Comparison of ENCODE assay signal across 9 mouse cellular contexts in genomic region chr19:47820832-47821493, GRCm38 (mm10). TPM values are rescaled to one million over a fixed set of nuclear protein-coding genes. Genes with fewer than 3 reads are reported as not detected.
DNase-seq lines count a peak whose midpoint lies in the region; ATAC-seq and TF ChIP-seq lines count a peak whose summit lies in the region.
"Had no signal": no experiment of that assay in that cellular context is flagged by ENCODE, and none has a peak within 500 bp of the region (broad histone marks: within the 10 kb centered on the region; RNA-seq: fewer than 3 reads in every experiment).

No protein-coding gene starts in this region.

- intact Hi-C loops in gastrocnemius, adult 2 months (cut with DNase I): loop anchor here (1.0 kb wide), 2 partner anchors 162 to 314 kb away; no protein-coding TSS in a partner anchor

- H3K4me1 ChIP-seq in kidney, postnatal 0 days (replicated peaks; ENCODE audit: insufficient read depth, low read length): no peaks in the 10 kb centered on the region
- no peaks in the 10 kb centered on the region for H3K4me1 ChIP-seq in liver, embryonic 13.5 days (replicated peaks)
- no peaks in the 10 kb centered on the region; the same call in 1 of the 2 replicates for H3K4me1 ChIP-seq in neural tube, embryonic 12.5 days

- TF ChIP-seq CTCF in gastrocnemius, adult 2 months (IDR thresholded peaks at IDR 0.05): peak; percentile 78
- TF ChIP-seq CTCF in kidney, postnatal 0 days (IDR thresholded peaks at IDR 0.05; ENCODE audit: low read depth): peak; percentile 73

- H3K9ac ChIP-seq in kidney, postnatal 0 days (ENCODE audit: low read depth, low read length): no peak overlapping the region
- H3K9ac ChIP-seq in liver, embryonic 13.5 days: no peak overlapping the region
- H3K9ac ChIP-seq in neural tube, embryonic 12.5 days: no peak overlapping the region
- H3K9ac ChIP-seq: embryonic facial prominence, embryonic 12.5 days had no signal

- H3K4me2 ChIP-seq in kidney, postnatal 0 days (ENCODE audit: low read length): no peak overlapping the region
- H3K4me2 ChIP-seq in liver, embryonic 13.5 days: no peak overlapping the region
- H3K4me2 ChIP-seq in neural tube, embryonic 12.5 days (replicated peaks): peak overlapping the region; percentile 16; the same call in 1 of the 2 replicates
- H3K4me2 ChIP-seq: embryonic facial prominence, embryonic 12.5 days had no signal

- H3K4me3 ChIP-seq in gastrocnemius, adult 2 months: no peak overlapping the region
- no peak overlapping the region for H3K4me3 ChIP-seq in kidney, postnatal 0 days (replicated peaks; ENCODE audit: low read depth, low read length)
- H3K4me3 ChIP-seq in liver, embryonic 13.5 days (replicated peaks): no peak overlapping the region
- H3K4me3 ChIP-seq in neural tube, embryonic 12.5 days: no peak overlapping the region
- H3K4me3 ChIP-seq: embryonic facial prominence, embryonic 12.5 days had no signal

- DNase-seq in urinary bladder, adult 18-20 months (ENCODE audit: low spot score in 2 of 2): peak; percentile 30 to 71
- no peak for DNase-seq in urinary bladder, postnatal 10 days (ENCODE audit: low spot score)
- peak; percentile 78 to 82 for DNase-seq in cerebellum, postnatal 25 days
- DNase-seq in gastrocnemius, adult 2 months: peak; percentile 57
- DNase-seq in kidney, postnatal 0 days (ENCODE audit: low spot score): peak; percentile 79
- DNase-seq in liver, embryonic 13.5 days: peak; percentile 31
- peak; percentile 39 for DNase-seq in telencephalon, adult 2 months (ENCODE audit: low read depth, low spot score)

- no peak overlapping the region for H3K27ac ChIP-seq in gastrocnemius, adult 2 months
- no peak overlapping the region for H3K27ac ChIP-seq in kidney, postnatal 0 days
- no peak overlapping the region for H3K27ac ChIP-seq in liver, embryonic 13.5 days
- no peak overlapping the region for H3K27ac ChIP-seq in neural tube, embryonic 12.5 days
- H3K27ac ChIP-seq: embryonic facial prominence, embryonic 12.5 days had no signal

- H3K36me3 ChIP-seq in kidney, postnatal 0 days (ENCODE audit: insufficient read depth, low read length): no peaks in the 10 kb centered on the region
- H3K36me3 ChIP-seq in liver, embryonic 13.5 days: no peaks in the 10 kb centered on the region
- H3K36me3 ChIP-seq in neural tube, embryonic 12.5 days: no peaks in the 10 kb centered on the region
- H3K36me3 ChIP-seq: embryonic facial prominence, embryonic 12.5 days had no signal

- no peak for ATAC-seq in kidney, postnatal 0 days (replicated peaks; ENCODE audit: low FRiP score, low read depth)
- ATAC-seq in liver, embryonic 13.5 days (ENCODE audit: low read depth): no peak
- ATAC-seq in neural tube, embryonic 12.5 days (ENCODE audit: low FRiP score, low read depth): peak; percentile 25; the same call in 1 of the 2 replicates

- H3K9me3 ChIP-seq in kidney, postnatal 0 days (replicated peaks; ENCODE audit: low read length): no peaks in the 10 kb centered on the region
- H3K9me3 ChIP-seq in liver, embryonic 13.5 days (replicated peaks): no peaks in the 10 kb centered on the region
- no peaks in the 10 kb centered on the region for H3K9me3 ChIP-seq in neural tube, embryonic 12.5 days
- H3K9me3 ChIP-seq: embryonic facial prominence, embryonic 12.5 days had no signal

- no peaks in the 10 kb centered on the region for H3K27me3 ChIP-seq in kidney, postnatal 0 days (ENCODE audit: insufficient read depth, low read length)
- peaks cover 11% of the 10 kb centered on the region for H3K27me3 ChIP-seq in liver, embryonic 13.5 days
- 0 out of 2 replicates have a peak, but pooled peaks cover 4% of the 10 kb centered on the region for H3K27me3 ChIP-seq in neural tube, embryonic 12.5 days (replicated peaks)

- WGBS in kidney, postnatal 0 days: 20% methylated on average over 9 of the region's 9 CpGs
- 15% methylated on average over 8 of the region's 9 CpGs for WGBS in liver, embryonic 13.5 days (ENCODE audit: insufficient replicate concordance)
- 20% methylated on average over 8 of the region's 9 CpGs for WGBS in neural tube, embryonic 12.5 days

RNA-seq across cellular contexts. Expression of gene Gsto1, which starts 33.8 kb away (rescaled TPM):
- total RNA-seq in gastrocnemius, adult 2 months (2021): 10 to 100 TPM; 43.7 to 70.1 TPM
- polyA plus RNA-seq in kidney, postnatal 0 days (2015; fragmentation: Nextera tagmentation; extraction: Ambion mirVana): 150 and 159 TPM in 2 replicates
- 117 and 139 TPM in 2 replicates for polyA plus RNA-seq in liver, embryonic 13.5 days (2015; fragmentation: Nextera tagmentation; extraction: Ambion mirVana)
- 108 and 114 TPM in 2 replicates for polyA plus RNA-seq in neural tube, embryonic 12.5 days (2016; fragmentation: Nextera tagmentation; extraction: Ambion mirVana)

RNA-seq across cellular contexts. Expression of gene Gsto2, which starts 44.4 kb away (rescaled TPM):
- total RNA-seq in gastrocnemius, adult 2 months (2021): under 1 TPM; 0.51 to 0.73 TPM
- polyA plus RNA-seq in kidney, postnatal 0 days (2015; fragmentation: Nextera tagmentation; extraction: Ambion mirVana): 1.7 and 1.9 TPM in 2 replicates
- polyA plus RNA-seq in liver, embryonic 13.5 days (2015; fragmentation: Nextera tagmentation; extraction: Ambion mirVana): 0.16 and 0.22 TPM in 2 replicates
- 0.73 and 0.98 TPM in 2 replicates for polyA plus RNA-seq in neural tube, embryonic 12.5 days (2016; fragmentation: Nextera tagmentation; extraction: Ambion mirVana)
